Mouse (Mus musculus): ENCODE results near the gene Tmem88b. TPM values are rescaled to one million over a fixed set of nuclear protein-coding genes. Genes with fewer than 3 reads are reported as not detected.

The Tmem88b gene
- polyA plus RNA-seq, 1 experiment from 2014 or later = 0.26 TPM

- Histone ChIP-seq H3K27ac (peak overlapping the region; percentile 85), H3K4me3 (peak overlapping the region; percentile 90), H3K9ac (peak overlapping the region; percentile 69), H3K27me3 (no peaks in the 10 kb centered on the region), H3K9me3 (no peaks in the 10 kb centered on the region), H3K4me1 (peaks cover 15% of the 10 kb centered on the region), H3K4me2 (peak overlapping the region; percentile 87), H3K36me3 (peaks cover 26% of the 10 kb centered on the region)
- ATAC-seq (ENCODE audit: borderline replicate concordance, extremely low read depth, low FRiP score, low TSS enrichment) = peak; percentile 72
- under 1% methylated on average over 48 of the region's 79 CpGs for WGBS
Observed at GRCm38 (mm10) chr4:155734951-155735702, 50.5 kb downstream of the Tmem88b start.

- H3K4me1 ChIP-seq = peaks cover 15% of the 10 kb centered on the region
- H3K9ac ChIP-seq = peak within 1 kb of the TSS; percentile 69
- H3K27ac ChIP-seq = peak within 1 kb of the TSS; percentile 85
- H3K4me3 ChIP-seq = peak within 1 kb of the TSS; percentile 90
- under 1% methylated on average over 30 of the region's 35 CpGs for WGBS
- H3K4me2 ChIP-seq = peak within 1 kb of the TSS; percentile 87
- ATAC-seq (ENCODE audit: borderline replicate concordance, extremely low read depth, low FRiP score, low TSS enrichment) = peak; percentile 92
- peaks cover 19% of the 10 kb centered on the region for H3K36me3 ChIP-seq
- no peaks in the 10 kb centered on the region for H3K9me3 ChIP-seq
- no peaks in the 10 kb centered on the region for H3K27me3 ChIP-seq
Observed at GRCm38 (mm10) chr4:155734350-155734941, 51.2 kb downstream of the Tmem88b start, which contains the start of gene Tmem240. Tmem240 (plus strand) TSS chr4:155734800.

GRCm38 (mm10) chr4:155733267-155733666, 52.4 kb downstream of the Tmem88b start:
- Histone ChIP-seq H3K27ac (0 out of 2 replicates have a peak overlapping the region, but pooled peaks have one; percentile 85), H3K9ac (no peak overlapping the region), H3K4me2 (0 out of 2 replicates have a peak overlapping the region, but pooled peaks have one; percentile 87), H3K27me3 (no peaks in the 10 kb centered on the region), H3K4me3 (no peak overlapping the region), H3K36me3 (peaks cover 18% of the 10 kb centered on the region; the same call in 1 of the 2 replicates), H3K9me3 (no peaks in the 10 kb centered on the region), H3K4me1 (peaks cover 15% of the 10 kb centered on the region)
- 79% methylated on average over 10 of the region's 10 CpGs for WGBS
- no peak for ATAC-seq (ENCODE audit: borderline replicate concordance, extremely low read depth, low FRiP score, low TSS enrichment)

Small RNAs within 50 kb of the gene (microRNA-seq; reads per million reads assigned to microRNA genes)
- gene Gm27743 = not detected

Other genes with a start within 250 kb of the Tmem88b start
- 76.3 and 77.6 TPM in 2 replicates for gene Nadk, start 223.5 kb downstream of the Tmem88b start, polyA plus RNA-seq (2015; fragmentation: Nextera tagmentation; extraction: Ambion mirVana)
- 6.4 and 6.5 TPM in 2 replicates for gene Slc35e2, start 184.5 kb downstream of the Tmem88b start, polyA plus RNA-seq (2015; fragmentation: Nextera tagmentation; extraction: Ambion mirVana)
- 50.2 and 53.6 TPM in 2 replicates for gene Cdk11b, start 161.0 kb downstream of the Tmem88b start, polyA plus RNA-seq (2015; fragmentation: Nextera tagmentation; extraction: Ambion mirVana)
- not detected in 2 replicates for gene Gm10563, start 140.5 kb downstream of the Tmem88b start, polyA plus RNA-seq (2015; fragmentation: Nextera tagmentation; extraction: Ambion mirVana)
- gene Mmp23, start 132.5 kb downstream of the Tmem88b start, polyA plus RNA-seq (2015; fragmentation: Nextera tagmentation; extraction: Ambion mirVana) = 41.7 and 47.8 TPM in 2 replicates
- gene Mib2, start 116.7 kb downstream of the Tmem88b start, polyA plus RNA-seq (2015; fragmentation: Nextera tagmentation; extraction: Ambion mirVana) = 27.6 and 29.1 TPM in 2 replicates
- 4.3 and 4.9 TPM in 2 replicates for gene Fndc10, start 91.5 kb downstream of the Tmem88b start, polyA plus RNA-seq (2015; fragmentation: Nextera tagmentation; extraction: Ambion mirVana)
- 147 and 150 TPM in 2 replicates for gene Ssu72, start 81.1 kb downstream of the Tmem88b start, polyA plus RNA-seq (2015; fragmentation: Nextera tagmentation; extraction: Ambion mirVana)
- gene Tmem240, start 51.1 kb downstream of the Tmem88b start, polyA plus RNA-seq (2015; fragmentation: Nextera tagmentation; extraction: Ambion mirVana) = 0.44 and 0.59 TPM in 2 replicates
- 84.7 and 90.0 TPM in 2 replicates for gene Atad3a, start 24.8 kb downstream of the Tmem88b start, polyA plus RNA-seq (2015; fragmentation: Nextera tagmentation; extraction: Ambion mirVana)
- 10.5 and 11.0 TPM in 2 replicates for gene Vwa1, start 11.2 kb downstream of the Tmem88b start, polyA plus RNA-seq (2015; fragmentation: Nextera tagmentation; extraction: Ambion mirVana)
- 0.20 TPM in 1 of 2 replicates, not detected in the other for gene Ankrd65, start 4.6 kb upstream of the Tmem88b start, polyA plus RNA-seq (2015; fragmentation: Nextera tagmentation; extraction: Ambion mirVana)
- 193 and 228 TPM in 2 replicates for gene Mrpl20, start 17.0 kb upstream of the Tmem88b start, polyA plus RNA-seq (2015; fragmentation: Nextera tagmentation; extraction: Ambion mirVana)
- gene Ccnl2, start 26.6 kb upstream of the Tmem88b start, polyA plus RNA-seq (2015; fragmentation: Nextera tagmentation; extraction: Ambion mirVana) = 152 and 169 TPM in 2 replicates
- 143 and 146 TPM in 2 replicates for gene Aurkaip1, start 45.4 kb upstream of the Tmem88b start, polyA plus RNA-seq (2015; fragmentation: Nextera tagmentation; extraction: Ambion mirVana)
- gene Mxra8, start 53.8 kb upstream of the Tmem88b start, polyA plus RNA-seq (2015; fragmentation: Nextera tagmentation; extraction: Ambion mirVana) = 194 and 223 TPM in 2 replicates
- 14.0 and 14.7 TPM in 2 replicates for gene Dvl1, start 61.5 kb upstream of the Tmem88b start, polyA plus RNA-seq (2015; fragmentation: Nextera tagmentation; extraction: Ambion mirVana)
- 0.34 and 0.36 TPM in 2 replicates for gene Tas1r3, start 77.5 kb upstream of the Tmem88b start, polyA plus RNA-seq (2015; fragmentation: Nextera tagmentation; extraction: Ambion mirVana)
- 14.5 and 15.2 TPM in 2 replicates for gene Cptp, start 83.6 kb upstream of the Tmem88b start, polyA plus RNA-seq (2015; fragmentation: Nextera tagmentation; extraction: Ambion mirVana)
- 77.7 and 80.5 TPM in 2 replicates for gene Ints11, start 83.7 kb upstream of the Tmem88b start, polyA plus RNA-seq (2015; fragmentation: Nextera tagmentation; extraction: Ambion mirVana)
- gene Pusl1, start 105.9 kb upstream of the Tmem88b start, polyA plus RNA-seq (2015; fragmentation: Nextera tagmentation; extraction: Ambion mirVana) = 42.9 and 44.9 TPM in 2 replicates
- gene Acap3, start 105.9 kb upstream of the Tmem88b start, polyA plus RNA-seq (2015; fragmentation: Nextera tagmentation; extraction: Ambion mirVana) = 15.1 and 17.7 TPM in 2 replicates
- gene Ube2j2, start 158.0 kb upstream of the Tmem88b start, polyA plus RNA-seq (2015; fragmentation: Nextera tagmentation; extraction: Ambion mirVana) = 106 and 107 TPM in 2 replicates
- gene C1qtnf12, start 176.4 kb upstream of the Tmem88b start, polyA plus RNA-seq (2015; fragmentation: Nextera tagmentation; extraction: Ambion mirVana) = 39.3 and 45.0 TPM in 2 replicates
- 16.4 and 17.0 TPM in 2 replicates for gene B3galt6, start 206.8 kb upstream of the Tmem88b start, polyA plus RNA-seq (2015; fragmentation: Nextera tagmentation; extraction: Ambion mirVana)
- 156 and 162 TPM in 2 replicates for gene Sdf4, start 207.0 kb upstream of the Tmem88b start, polyA plus RNA-seq (2015; fragmentation: Nextera tagmentation; extraction: Ambion mirVana)
- gene Tnfrsf4, start 228.0 kb upstream of the Tmem88b start, polyA plus RNA-seq (2015; fragmentation: Nextera tagmentation; extraction: Ambion mirVana) = 0.39 and 0.42 TPM in 2 replicates
- gene Tnfrsf18, start 240.3 kb upstream of the Tmem88b start, polyA plus RNA-seq (2015; fragmentation: Nextera tagmentation; extraction: Ambion mirVana) = 1.6 and 2.7 TPM in 2 replicates

Data from lung, embryonic 15.5 days (tissue).